Comparison of ENCODE assay signal across 9 mouse cellular contexts in genomic region chr14:60530973-60531372, GRCm38 (mm10).
"Had no signal": no experiment of that assay in that cellular context is flagged by ENCODE, and none has a peak within 500 bp of the region (broad histone marks: within the 10 kb centered on the region; RNA-seq: fewer than 3 reads in every experiment).

No protein-coding gene starts in this region.

- H3K9me3 ChIP-seq: liver, embryonic 13.5 days had no signal

- H3K27me3 ChIP-seq: liver, embryonic 13.5 days had no signal

- H3K9ac ChIP-seq: liver, embryonic 13.5 days had no signal

- H3K36me3 ChIP-seq: liver, embryonic 13.5 days had no signal

- H3K4me2 ChIP-seq: liver, embryonic 13.5 days; midbrain, embryonic 11.5 days had no signal

- H3K4me3 ChIP-seq: left cerebral cortex, adult 2 months; liver, embryonic 13.5 days had no signal

- H3K27ac ChIP-seq: left cerebral cortex, adult 2 months; liver, embryonic 13.5 days had no signal

- DNase-seq: layer of hippocampus, postnatal 36 days; liver, embryonic 13.5 days; lung, adult 2 months; lung, postnatal 14 days; lung, postnatal 4 days; thymus, adult 18-20 months; thymus, postnatal 36 days had no signal
